Mouse (Mus musculus): ENCODE measurements around the gene Gnas. TPM values are rescaled to one million over a fixed set of nuclear protein-coding genes. Genes with fewer than 3 reads are reported as not detected.
A peak's percentile ranks its signal among the peaks of the same experiment; 100 is the strongest.

The Gnas gene
- polyA plus RNA-seq, 1 experiment from 2014 or later = 1,127 TPM

GRCm38 (mm10) chr2:174326481-174326880 is 42.4 kb downstream of the Gnas start:
- Histone ChIP-seq H3K9me3 (replicated peaks; ENCODE audit: control insufficient read depth, low read length) (no peaks in the 10 kb centered on the region), H3K36me3 (ENCODE audit: control insufficient read depth, insufficient read depth, low read length) (no peaks in the 10 kb centered on the region), H3K9ac (ENCODE audit: low read depth, low read length) (peak overlapping the region; percentile 36; the same call in 1 of the 2 replicates), H3K4me3 (ENCODE audit: low read depth, low read length) (peak overlapping the region; percentile 97), H3K27ac (ENCODE audit: low read depth, low read length) (no peak overlapping the region), H3K4me2 (peak overlapping the region; percentile 82), H3K4me1 (ENCODE audit: control insufficient read depth, insufficient read depth, low read length) (peaks cover 5% of the 10 kb centered on the region), H3K27me3 (ENCODE audit: control insufficient read depth, insufficient read depth, low read length) (no peaks in the 10 kb centered on the region)
- ATAC-seq (replicated peaks; ENCODE audit: insufficient number of reproducible peaks, low FRiP score, low TSS enrichment) = no peak
- whole genome bisulfite sequencing (ENCODE audit: insufficient replicate concordance) = 69% methylated on average over 8 of the region's 8 CpGs

- ATAC-seq (replicated peaks; ENCODE audit: insufficient number of reproducible peaks, low FRiP score, low TSS enrichment) = peak; percentile 27; the same call in 1 of the 2 replicates
- Histone ChIP-seq H3K4me2 (peak overlapping the region; percentile 82), H3K27ac (ENCODE audit: low read depth, low read length) (no peak overlapping the region), H3K4me3 (ENCODE audit: low read depth, low read length) (peak overlapping the region; percentile 97), H3K9me3 (replicated peaks; ENCODE audit: control insufficient read depth, low read length) (no peaks in the 10 kb centered on the region), H3K4me1 (ENCODE audit: control insufficient read depth, insufficient read depth, low read length) (peaks cover 11% of the 10 kb centered on the region), H3K27me3 (ENCODE audit: control insufficient read depth, insufficient read depth, low read length) (no peaks in the 10 kb centered on the region), H3K9ac (ENCODE audit: low read depth, low read length) (peak overlapping the region; percentile 70), H3K36me3 (ENCODE audit: control insufficient read depth, insufficient read depth, low read length) (no peaks in the 10 kb centered on the region)
- 57% methylated on average over 64 of the region's 64 CpGs for WGBS (ENCODE audit: insufficient replicate concordance)
Measured at GRCm38 (mm10) chr2:174327295-174327981, 43.3 kb downstream of the Gnas start.

GRCm38 (mm10) chr2:174328358-174328905 is 44.3 kb downstream of the Gnas start:
- no peak overlapping the region for H3K27ac ChIP-seq (ENCODE audit: low read depth, low read length)
- WGBS (ENCODE audit: insufficient replicate concordance) = 62% methylated on average over 46 of the region's 46 CpGs
- no peaks in the 10 kb centered on the region for H3K9me3 ChIP-seq (replicated peaks; ENCODE audit: control insufficient read depth, low read length)
- peak overlapping the region; percentile 82 for H3K4me2 ChIP-seq
- peak overlapping the region; percentile 97 for H3K4me3 ChIP-seq (ENCODE audit: low read depth, low read length)
- ATAC-seq (replicated peaks; ENCODE audit: insufficient number of reproducible peaks, low FRiP score, low TSS enrichment) = no peak
- H3K9ac ChIP-seq (ENCODE audit: low read depth, low read length) = peak overlapping the region; percentile 70
- peaks cover 21% of the 10 kb centered on the region for H3K4me1 ChIP-seq (ENCODE audit: control insufficient read depth, insufficient read depth, low read length)
- H3K36me3 ChIP-seq (ENCODE audit: control insufficient read depth, insufficient read depth, low read length) = no peaks in the 10 kb centered on the region
- H3K27me3 ChIP-seq (ENCODE audit: control insufficient read depth, insufficient read depth, low read length) = no peaks in the 10 kb centered on the region

GRCm38 (mm10) chr2:174328926-174329662 is 45.0 kb downstream of the Gnas start:
- ATAC-seq (replicated peaks; ENCODE audit: insufficient number of reproducible peaks, low FRiP score, low TSS enrichment) = peak; percentile 7; the same call in 1 of the 2 replicates

GRCm38 (mm10) chr2:174329663-174330615 is 45.8 kb downstream of the Gnas start:
- WGBS (ENCODE audit: insufficient replicate concordance) = under 1% methylated on average over 73 of the region's 131 CpGs
- Histone ChIP-seq H3K27me3 (ENCODE audit: control insufficient read depth, insufficient read depth, low read length) (no peaks in the 10 kb centered on the region), H3K4me2 (peak overlapping the region; percentile 82), H3K36me3 (ENCODE audit: control insufficient read depth, insufficient read depth, low read length) (peaks cover 3% of the 10 kb centered on the region; the same call in 1 of the 2 replicates), H3K9ac (ENCODE audit: low read depth, low read length) (peak overlapping the region; percentile 100), H3K4me3 (ENCODE audit: low read depth, low read length) (peak overlapping the region; percentile 97), H3K9me3 (replicated peaks; ENCODE audit: control insufficient read depth, low read length) (no peaks in the 10 kb centered on the region), H3K4me1 (ENCODE audit: control insufficient read depth, insufficient read depth, low read length) (peaks cover 35% of the 10 kb centered on the region), H3K27ac (ENCODE audit: low read depth, low read length) (peak overlapping the region; percentile 100)
- peak; percentile 79 for ATAC-seq (replicated peaks; ENCODE audit: insufficient number of reproducible peaks, low FRiP score, low TSS enrichment)

More at GRCm38 (mm10) chr2:174328926-174329662, 45.0 kb downstream of the Gnas start:
- Histone ChIP-seq H3K9me3 (replicated peaks; ENCODE audit: control insufficient read depth, low read length) (no peaks in the 10 kb centered on the region), H3K36me3 (ENCODE audit: control insufficient read depth, insufficient read depth, low read length) (no peaks in the 10 kb centered on the region), H3K4me1 (ENCODE audit: control insufficient read depth, insufficient read depth, low read length) (peaks cover 26% of the 10 kb centered on the region), H3K9ac (ENCODE audit: low read depth, low read length) (peak overlapping the region; percentile 100), H3K4me3 (ENCODE audit: low read depth, low read length) (peak overlapping the region; percentile 97), H3K27ac (ENCODE audit: low read depth, low read length) (peak overlapping the region; percentile 100), H3K4me2 (peak overlapping the region; percentile 82), H3K27me3 (ENCODE audit: control insufficient read depth, insufficient read depth, low read length) (no peaks in the 10 kb centered on the region)
- 33% methylated on average over 56 of the region's 58 CpGs for WGBS (ENCODE audit: insufficient replicate concordance)

- no peaks in the 10 kb centered on the region for H3K9me3 ChIP-seq (replicated peaks; ENCODE audit: control insufficient read depth, low read length)
- H3K4me2 ChIP-seq = peak overlapping the region; percentile 82
- peak; percentile 51 for ATAC-seq (replicated peaks; ENCODE audit: insufficient number of reproducible peaks, low FRiP score, low TSS enrichment)
- H3K27me3 ChIP-seq (ENCODE audit: control insufficient read depth, insufficient read depth, low read length) = no peaks in the 10 kb centered on the region
- WGBS (ENCODE audit: insufficient replicate concordance) = 0% methylated on average over 39 of the region's 48 CpGs
- H3K9ac ChIP-seq (ENCODE audit: low read depth, low read length) = peak overlapping the region; percentile 100
- peaks cover 3% of the 10 kb centered on the region; the same call in 1 of the 2 replicates for H3K36me3 ChIP-seq (ENCODE audit: control insufficient read depth, insufficient read depth, low read length)
- peak overlapping the region; percentile 97 for H3K4me3 ChIP-seq (ENCODE audit: low read depth, low read length)
- peaks cover 42% of the 10 kb centered on the region for H3K4me1 ChIP-seq (ENCODE audit: control insufficient read depth, insufficient read depth, low read length)
- H3K27ac ChIP-seq (ENCODE audit: low read depth, low read length) = peak overlapping the region; percentile 100
Measured at GRCm38 (mm10) chr2:174330616-174331191, 46.6 kb downstream of the Gnas start.

GRCm38 (mm10) chr2:174331282-174332030 is 47.3 kb downstream of the Gnas start:
- Histone ChIP-seq H3K4me1 (ENCODE audit: control insufficient read depth, insufficient read depth, low read length) (peaks cover 46% of the 10 kb centered on the region), H3K27ac (ENCODE audit: low read depth, low read length) (peak overlapping the region; percentile 100), H3K4me2 (peak overlapping the region; percentile 82), H3K27me3 (ENCODE audit: control insufficient read depth, insufficient read depth, low read length) (no peaks in the 10 kb centered on the region), H3K9me3 (replicated peaks; ENCODE audit: control insufficient read depth, low read length) (no peaks in the 10 kb centered on the region), H3K36me3 (ENCODE audit: control insufficient read depth, insufficient read depth, low read length) (peaks cover 3% of the 10 kb centered on the region; the same call in 1 of the 2 replicates), H3K9ac (ENCODE audit: low read depth, low read length) (peak overlapping the region; percentile 100), H3K4me3 (ENCODE audit: low read depth, low read length) (peak overlapping the region; percentile 97)
- no peak for ATAC-seq (replicated peaks; ENCODE audit: insufficient number of reproducible peaks, low FRiP score, low TSS enrichment)
- WGBS (ENCODE audit: insufficient replicate concordance) = 28% methylated on average over 12 of the region's 12 CpGs

All from heart, embryonic 11.5 days (tissue).